Mouse (Mus musculus) R1 (cell line): ENCODE data around the gene Spag5.

ENCODE experiments used
- DNase-seq: peaks from one replicate; pipeline ENCODE4 v3.0.0-alpha.2; 2018; ENCODE audit warnings: low read depth, low spot score

The Spag5 gene

DNA sequence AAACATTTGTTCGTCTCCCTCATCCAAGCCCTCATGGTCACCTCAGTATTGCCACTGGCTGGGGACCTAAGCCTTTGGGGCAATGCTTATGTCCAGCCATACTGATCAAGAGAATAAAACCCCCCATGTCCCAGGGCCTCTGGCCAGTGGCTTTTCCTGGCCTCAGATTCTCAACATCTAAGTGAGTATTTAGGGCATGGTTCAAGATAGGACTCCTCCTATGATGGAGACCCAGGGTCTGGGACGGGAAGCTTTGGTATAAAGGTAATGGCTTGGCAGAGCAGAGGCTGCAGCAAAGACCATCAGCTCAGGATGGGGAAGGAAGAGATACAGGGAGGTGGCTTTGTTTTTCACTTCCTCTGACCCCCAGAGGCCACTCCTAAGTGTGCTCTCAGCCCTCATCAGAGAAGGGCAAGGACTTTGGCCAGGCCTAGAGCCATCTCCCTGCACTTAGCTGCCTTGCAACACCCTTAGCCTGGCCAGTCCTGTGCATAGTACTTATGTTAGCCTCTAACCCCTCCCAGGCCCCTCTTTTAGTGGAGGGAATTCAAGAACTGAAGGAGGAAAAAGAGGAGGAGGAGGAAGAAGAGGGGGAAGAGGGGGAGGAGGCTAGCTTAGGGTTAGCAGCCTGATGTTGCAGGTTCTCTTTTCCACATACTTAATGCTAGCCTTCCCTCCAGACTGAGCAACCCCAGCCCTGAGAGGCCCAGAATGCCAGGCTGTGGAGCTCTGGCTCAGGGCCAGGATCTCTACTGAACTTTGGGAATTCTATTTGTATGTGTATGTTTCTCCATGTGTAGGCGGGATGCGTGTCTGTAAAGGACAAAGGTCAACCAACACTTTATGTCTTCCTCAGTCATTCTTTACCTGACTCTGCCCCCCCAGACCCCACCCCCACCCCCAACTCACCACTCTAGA is 48.4 kb downstream of the Spag5 start:
- no peak for DNase-seq

DNA sequence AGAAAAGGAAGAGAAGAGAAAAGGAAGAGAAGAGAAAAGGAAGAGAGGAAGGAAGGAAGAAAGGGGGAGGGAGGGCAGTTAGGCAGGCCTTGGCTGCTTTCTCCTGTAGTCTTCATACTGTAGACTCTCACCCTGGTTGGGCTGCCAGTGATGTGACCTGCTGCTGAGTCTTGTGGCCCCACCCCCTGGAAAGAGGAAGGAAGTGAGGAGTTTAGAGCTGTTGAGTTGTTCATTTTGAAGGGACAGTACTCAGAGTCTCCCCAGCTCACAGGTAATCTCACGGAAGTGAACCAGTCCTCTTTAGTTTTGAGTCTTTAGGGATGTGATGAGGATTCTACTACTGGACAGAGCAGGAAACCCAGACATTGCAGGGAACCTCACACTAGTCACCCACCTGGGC is 51.8 kb downstream of the Spag5 start:
- no peak for DNase-seq

DNA sequence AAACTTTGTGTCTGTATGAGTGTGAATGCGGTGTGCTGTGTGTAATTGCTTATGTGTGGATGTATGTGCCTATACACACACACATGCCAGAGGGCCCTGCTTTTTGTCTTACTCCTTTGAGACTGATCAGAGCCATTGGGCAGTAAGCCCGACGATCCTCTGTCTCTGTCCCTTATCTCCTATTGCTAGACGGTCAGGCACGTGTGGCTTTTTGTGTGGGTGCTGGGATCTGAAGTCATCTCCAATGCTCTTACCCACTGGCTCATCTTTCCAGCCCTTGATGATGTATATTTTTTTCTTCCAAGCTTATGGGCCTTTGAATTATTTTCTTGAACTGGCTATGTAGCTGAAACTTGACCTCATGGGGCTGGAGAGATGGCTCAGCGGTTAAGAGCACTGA is 53.6 kb downstream of the Spag5 start:
- no peak for DNase-seq

DNA sequence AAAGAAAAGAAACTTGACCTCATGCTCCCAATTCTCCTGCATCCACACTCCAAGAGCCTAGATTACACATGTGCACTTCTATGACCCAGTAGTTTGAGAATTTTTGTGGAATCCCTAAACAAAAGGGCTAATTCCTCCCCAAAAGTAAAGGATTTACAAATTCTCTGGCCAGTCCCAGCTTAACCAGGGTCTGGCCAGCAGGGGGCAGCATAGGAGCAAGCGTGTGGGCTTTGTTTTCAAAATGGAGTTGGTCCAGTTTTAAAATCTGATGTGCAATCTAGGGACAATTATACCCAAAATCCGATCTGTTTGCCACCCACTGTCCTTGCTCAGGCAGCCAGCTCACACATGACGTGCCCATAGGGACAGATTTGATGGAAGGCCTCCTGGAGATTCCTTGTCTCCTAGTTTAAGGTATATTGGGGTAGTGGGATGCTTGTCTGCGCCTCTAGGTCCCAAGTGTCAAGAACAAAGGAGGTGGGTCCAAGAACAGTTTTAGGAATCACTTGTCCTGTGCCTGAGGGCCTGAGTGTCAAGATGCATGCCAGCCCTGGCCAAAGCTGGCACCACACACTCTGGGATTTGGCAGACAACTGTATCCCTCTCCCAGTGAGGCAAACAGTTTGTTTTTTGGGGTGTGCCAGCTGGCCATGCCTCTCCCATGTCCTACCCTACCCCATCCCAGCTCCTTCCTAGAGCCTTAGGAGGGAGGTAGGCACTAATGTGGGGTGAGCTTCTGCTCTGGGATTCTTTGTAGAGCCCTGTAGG is 54.3 kb downstream of the Spag5 start:
- DNase-seq: peak; percentile 72

DNA sequence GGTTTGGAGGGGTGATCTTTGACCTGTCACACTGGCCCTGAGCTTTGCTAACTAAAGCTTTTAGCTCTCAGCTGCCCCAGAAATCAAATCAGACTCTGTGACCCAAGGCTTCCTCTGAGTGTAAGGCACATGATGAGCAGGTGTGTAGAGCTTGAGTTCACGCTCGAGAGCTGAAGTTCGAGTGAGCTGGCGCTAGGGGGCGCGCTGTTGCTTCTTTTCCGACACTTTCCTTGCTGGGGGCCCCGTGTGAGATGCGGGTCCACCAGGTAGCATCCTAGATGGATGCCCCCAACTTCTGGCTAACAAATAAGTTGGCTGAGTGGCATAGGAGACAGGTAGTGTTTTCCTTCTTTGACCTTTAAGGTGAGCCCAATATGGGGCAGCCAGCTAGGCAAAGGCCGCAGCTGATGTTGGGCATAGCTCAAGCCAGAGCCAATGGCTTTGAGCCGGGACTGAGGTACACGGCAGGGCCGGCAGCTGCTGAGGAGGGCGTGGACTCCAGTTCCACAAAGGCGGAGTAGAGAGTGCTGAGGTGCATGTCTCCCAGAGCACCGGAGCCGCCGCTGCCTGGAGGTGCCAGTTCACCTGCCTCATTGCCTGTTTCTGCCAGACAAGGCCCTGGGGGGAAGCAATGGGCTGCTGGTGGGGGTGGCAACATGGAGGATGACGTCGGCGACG is 57.1 kb downstream of the Spag5 start:
- peak; percentile 82 for DNase-seq

DNA sequence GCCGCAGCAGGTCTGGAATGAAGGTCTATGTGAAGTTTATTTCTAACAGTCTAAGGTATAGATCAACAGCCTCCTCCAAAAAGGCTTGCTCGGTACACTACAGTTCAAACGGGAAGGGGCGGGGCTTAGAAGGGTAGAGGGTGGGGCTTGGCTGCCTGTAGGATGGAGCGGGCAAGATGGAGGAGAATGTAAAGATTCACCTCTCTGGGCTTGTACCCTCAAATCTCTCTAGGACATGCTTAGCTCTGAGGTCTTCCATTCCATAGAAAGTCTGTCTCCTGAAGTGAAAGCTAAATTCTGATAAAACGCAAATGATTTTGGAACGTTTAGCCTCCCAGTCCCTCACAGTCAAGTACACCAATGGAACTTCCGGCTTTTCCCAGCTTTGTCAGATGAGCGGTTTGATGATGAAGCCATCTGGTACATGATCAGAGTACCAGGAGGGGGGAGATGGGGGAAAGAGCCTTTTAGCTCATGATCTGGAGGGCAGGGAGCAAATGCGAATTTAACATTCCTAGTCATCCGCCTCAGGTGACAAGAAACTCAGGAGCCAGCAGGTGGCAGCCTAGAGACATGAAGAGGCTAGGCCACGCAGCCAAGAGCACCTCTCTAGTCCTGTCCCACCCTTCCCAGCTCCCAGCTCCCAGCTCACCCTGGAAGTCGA is 58.9 kb downstream of the Spag5 start:
- peak; percentile 94 for DNase-seq

DNA sequence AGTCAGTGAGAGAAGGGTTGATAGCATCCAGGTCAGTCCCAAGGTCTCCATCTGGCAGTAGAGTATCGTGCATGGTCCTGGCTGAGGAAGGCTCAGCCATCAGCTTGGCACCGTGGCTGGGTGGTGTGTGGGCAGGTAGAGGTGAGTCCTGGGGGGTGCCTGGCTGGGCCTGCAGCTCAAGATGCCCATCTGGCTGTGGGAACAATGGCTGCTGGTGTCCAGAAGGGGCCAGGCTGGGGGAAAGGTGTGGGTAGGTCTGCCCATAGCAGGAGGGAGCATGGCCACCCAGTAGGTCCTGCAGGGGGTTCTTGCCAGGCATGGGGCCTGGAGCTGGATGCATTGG is 59.4 kb downstream of the Spag5 start:
- no peak for DNase-seq

DNA sequence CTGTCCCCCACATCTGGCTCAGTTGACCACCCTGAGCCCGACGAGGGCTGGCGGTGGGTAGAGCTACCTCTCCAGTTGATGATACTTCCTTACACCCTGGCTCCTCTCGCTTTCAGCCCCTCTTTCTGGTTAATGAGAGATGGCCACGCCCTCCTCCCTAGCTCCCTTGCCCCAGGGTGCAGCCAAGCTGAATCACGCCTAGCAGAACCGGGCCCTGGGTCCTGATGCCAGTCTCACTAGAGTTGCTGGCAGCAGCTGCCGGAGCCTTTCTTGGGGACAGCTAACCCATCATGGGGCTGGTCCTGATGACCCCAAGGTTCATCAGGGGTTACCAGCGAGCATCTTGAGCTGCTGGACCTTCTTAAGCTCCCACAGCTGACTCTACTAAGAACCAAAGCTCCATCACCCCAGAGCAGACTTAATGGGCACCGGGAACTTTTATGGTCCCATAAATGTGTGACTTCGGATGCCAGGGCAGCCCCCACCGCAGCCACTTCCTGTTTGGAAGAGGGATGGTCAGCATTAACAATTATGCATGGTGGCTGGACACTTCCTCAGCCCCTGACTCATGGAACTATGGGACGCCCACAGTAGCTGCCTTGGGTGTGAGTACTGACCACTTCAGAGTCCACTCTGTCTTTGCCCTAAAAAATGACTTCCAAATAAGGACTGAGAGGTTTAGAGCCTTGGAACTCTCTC is 62.1 kb downstream of the Spag5 start:
- no peak for DNase-seq

DNA sequence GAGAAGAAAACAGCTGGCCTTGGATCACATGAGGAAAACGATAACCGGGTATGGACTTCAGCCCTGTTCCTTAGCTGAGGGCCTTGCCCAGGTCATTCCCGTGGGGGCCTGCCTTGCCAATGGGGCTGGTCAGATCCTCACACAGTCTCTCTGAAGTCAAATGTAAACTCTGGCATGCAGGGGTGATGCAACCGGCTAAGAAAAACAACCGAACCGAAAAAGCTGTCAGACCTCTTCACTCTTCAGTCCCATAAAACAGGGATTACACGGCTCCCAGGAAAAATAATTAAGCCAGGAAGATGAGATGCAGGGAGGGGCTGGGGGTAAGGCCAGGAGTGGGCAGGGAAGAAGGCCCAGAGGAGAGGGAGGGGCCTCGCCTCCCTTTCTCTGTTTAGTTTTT is 62.8 kb downstream of the Spag5 start:
- DNase-seq: no peak

DNA sequence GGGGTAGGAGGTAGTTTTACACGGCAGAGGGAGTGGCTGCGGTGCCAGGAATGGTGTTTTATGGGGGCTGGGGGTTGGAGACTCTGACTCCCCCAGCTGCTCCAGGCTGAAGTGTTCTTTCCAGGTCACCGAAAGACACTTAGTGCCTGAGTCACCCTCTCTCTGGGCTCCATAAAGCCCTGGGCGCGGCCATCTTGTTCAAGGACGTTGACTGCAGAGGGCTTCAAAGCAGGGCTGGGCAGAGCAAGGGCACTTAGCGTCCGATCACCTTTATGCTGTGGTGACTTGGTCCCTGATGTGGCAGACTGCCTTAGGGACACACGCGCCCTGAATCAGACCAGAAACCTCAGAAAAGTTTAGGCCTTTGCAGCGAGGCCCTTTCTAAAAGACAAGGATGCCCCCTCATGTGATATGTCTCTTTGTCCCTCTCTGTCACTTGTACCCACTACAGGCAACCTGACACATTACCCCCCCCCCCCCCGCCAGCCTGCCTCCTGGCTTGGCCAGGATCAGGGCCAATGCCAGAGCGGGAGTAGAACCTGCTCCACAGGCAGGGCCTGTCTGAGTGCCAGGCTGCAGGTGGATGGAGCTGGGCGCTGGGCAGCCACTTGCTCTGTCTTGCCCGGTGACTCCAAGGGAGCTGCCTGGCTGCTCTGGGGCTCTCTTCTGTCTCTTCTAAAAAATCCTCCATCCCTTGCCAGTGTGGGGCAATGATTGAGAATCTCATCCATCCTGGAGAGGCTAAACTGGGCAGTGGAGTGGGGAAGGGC is 66.3 kb downstream of the Spag5 start:
- DNase-seq: no peak

DNA sequence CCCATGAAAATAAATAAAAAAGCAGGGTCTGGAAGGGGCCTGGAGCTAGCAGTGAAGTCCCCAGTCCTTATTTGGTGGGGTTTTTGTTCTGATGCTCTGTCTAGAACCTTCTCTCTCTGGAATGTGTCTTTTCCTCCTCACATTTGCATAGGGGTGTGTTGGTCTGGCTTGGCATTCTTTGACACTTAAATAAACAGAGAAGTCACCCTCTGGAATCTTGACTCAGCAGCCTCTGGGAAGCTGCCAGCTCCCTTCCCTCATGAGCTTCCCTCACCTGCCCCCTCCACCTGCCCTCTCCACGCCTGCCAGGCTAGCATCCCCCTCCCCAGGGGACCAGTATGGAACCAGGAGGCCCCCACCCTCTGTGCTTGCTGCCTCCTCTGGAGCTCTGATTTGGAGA is 69.1 kb downstream of the Spag5 start:
- peak; percentile 87 for DNase-seq

DNA sequence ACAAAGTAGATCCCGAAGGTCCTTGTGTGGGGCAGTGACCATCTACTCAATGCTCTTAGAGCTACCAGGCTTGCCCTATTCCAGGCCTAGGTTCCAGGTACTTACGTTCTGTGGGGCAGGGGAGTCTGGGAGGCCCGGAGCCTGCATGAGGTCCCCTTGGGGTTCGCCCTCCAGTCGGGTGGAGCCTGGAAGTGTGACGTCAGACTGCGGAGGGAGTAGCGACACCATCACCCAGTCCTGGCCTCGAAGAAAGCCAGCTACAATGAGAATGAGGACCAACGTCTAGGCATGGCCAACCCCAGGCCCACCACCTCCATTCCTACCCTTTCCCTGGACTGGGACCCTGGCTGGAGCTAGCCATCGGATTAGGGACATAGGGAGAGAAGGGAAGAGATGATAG is 70.4 kb downstream of the Spag5 start:
- DNase-seq: no peak
